Mouse (Mus musculus) CD4-positive, CD25-positive, alpha-beta regulatory T cell, adult 2 months (primary cell): ENCODE measurements at regions not wholly inside any gene's neighbourhood (a gene's known extent, or its start where the extent isn't known, plus 50 kb on each side); places are given as distances from the start of the nearest gene placed in this dataset.
"Not testable (repeated sequence)": the region's sequence is repeated elsewhere in the genome, so short reads cannot be mapped to it uniquely, and the experiment has no call there.

Experiments
- DNase-seq: peaks from one replicate; pipeline ENCODE4 v3.0.0-alpha.2; 2012; ENCODE audit warnings: low read depth, low spot score

DNA sequence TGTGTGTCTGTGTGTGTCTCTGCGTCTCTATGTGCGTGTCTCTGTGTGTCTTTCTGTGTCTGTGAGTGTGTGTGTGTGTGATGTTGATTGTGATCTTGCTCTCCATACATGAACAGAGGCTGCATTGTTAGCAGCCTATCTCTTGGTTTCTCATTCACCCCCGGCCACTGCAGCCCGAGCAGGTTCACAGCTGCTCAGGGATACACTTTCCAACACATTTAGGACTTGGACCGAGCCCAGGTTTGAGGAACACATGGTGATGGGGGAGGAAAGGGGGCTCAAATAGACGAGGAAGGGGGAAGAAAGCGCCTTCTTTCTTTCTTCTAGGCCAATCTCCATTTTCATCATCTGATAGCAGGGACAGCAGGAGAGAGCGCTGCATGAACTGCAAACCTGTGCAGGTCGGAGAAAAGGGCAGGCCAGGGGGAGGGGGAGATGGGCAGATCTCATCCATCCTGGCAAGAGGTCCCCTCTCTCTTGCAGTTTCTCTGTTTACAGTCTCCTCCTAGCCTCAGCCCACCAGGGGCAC is 123.2 kb downstream of the Zfp36l1 start:
- DNase-seq = no peak

- DNase-seq = no peak
Measured at GRCm38 (mm10) chr12:79988401-79989358, 124.1 kb downstream of the Zfp36l1 start.

DNA sequence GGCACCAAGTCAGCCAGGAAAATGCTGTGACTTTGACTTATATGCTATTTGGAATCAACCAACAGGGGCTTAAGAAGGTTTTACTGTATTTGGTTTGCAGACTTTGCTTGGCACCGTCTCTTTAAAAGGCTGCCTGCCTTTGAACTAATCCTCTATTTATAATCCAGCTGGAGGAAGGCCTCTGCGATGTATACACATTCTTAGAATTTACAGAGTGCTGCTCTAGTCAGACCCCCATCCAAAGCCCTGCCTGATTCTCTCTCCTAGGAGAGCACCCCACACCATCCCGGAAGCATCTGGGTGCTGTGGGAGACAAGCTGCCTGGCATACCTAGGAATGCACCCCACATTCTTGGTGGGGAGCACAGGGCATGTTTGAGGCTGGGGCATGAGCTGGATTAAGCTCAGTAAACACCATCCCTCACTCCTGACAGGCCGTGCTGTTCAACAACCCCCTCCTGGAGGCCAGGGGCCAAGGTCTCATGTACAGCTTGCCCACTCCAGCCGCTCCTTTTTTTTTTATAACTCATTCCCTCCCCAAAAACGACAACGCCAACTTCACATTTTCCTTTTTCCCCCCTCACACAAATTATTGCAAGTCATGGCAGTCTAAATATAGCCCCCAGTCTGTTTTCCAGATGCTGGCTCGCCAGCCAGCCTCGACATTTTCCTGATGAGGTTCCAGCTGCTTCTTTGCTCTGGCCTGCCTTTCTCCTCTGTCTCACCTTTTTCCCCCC is 126.4 kb downstream of the Zfp36l1 start:
- no peak for DNase-seq

- DNase-seq = no peak
Measured at GRCm38 (mm10) chr12:79984985-79985747, 127.6 kb downstream of the Zfp36l1 start.

DNA sequence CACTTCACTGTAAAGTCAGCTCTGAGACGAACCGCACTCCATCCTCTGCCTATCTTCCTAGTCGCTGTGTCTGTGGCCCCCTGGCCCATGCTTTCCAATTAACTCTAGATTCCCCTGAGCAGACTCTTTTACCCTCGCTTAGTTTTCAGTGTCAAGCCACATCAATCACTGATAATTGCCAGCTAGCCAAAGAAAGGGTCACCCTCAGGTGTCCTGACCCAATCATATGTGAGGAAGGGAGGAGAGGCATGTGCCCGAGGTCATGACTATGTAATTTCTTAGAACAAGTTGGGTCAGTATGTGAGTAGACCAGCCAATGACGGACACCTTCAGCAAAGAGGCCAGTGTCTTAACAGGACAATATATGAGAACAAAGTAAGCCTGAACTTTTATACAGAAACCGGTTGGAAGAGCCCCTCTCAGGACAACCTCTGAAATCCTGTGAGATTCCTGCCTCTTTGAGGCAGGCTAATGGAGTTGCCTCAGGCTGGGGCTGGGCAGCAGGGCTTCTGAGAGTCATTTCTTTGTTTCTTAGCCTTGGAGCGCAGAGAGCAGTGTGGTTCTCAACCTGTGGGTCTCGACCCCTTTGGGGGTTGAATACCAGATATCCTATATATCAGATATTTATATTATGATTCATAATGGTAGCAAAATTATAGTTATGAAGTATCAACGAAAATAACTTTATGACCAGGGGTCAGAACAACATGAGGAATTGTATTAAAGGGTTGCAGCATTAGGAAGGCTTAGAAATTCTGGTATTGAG is 128.6 kb downstream of the Zfp36l1 start:
- DNase-seq = no peak

GRCm38 (mm10) chr12:79983232-79983631 is 129.6 kb downstream of the Zfp36l1 start:
- peak; percentile 17 for DNase-seq

DNA sequence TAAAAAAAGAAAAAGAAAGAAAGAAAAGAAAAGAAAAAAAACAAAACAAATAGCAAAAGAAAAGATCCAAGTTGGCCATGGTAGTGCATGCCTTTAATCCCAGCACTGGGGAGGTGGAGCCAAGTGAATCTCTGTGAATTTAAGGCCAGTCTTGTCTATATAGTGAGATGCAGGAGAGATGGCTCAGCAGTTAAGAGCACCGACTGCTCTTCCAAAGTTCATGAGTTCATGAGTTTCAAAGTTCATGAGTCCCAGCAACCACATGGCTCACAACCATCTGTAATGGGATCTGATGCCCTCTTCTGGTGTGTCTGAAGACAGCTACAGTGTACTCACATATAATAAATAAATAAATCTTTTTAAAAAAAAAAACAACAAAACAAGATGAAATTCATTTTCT is 130.3 kb downstream of the Zfp36l1 start:
- DNase-seq = not testable (repeated sequence)

- DNase-seq = no peak
Measured at GRCm38 (mm10) chr12:79980711-79981110, 132.1 kb downstream of the Zfp36l1 start.

- no peak for DNase-seq
Measured at GRCm38 (mm10) chr12:79977136-79977535, 135.7 kb downstream of the Zfp36l1 start.

GRCm38 (mm10) chr12:79975466-79976239 is 137.2 kb downstream of the Zfp36l1 start:
- DNase-seq = peak; percentile 35

DNA sequence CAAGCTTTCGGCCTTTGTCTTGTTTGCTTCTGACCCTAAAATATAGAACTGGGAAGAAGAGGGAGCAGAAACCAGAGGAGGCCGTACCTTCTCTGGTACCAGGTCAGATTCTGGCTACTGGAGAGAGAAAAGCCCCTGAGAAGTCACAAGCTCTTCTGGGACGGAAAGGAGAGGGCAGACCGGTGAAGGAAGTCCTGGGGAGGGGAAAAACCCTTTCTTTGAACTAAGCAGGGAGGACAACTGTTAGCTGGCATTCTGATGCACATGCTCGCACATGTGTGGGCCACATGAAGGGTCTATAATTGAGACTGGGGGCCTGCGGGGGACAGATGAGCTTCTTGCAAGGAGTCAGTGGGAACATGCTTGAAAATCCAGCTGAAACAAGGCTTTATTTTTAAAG is 137.8 kb downstream of the Zfp36l1 start:
- DNase-seq = peak; percentile 51

GRCm38 (mm10) chr12:79974530-79974929 is 138.3 kb downstream of the Zfp36l1 start:
- peak; percentile 36 for DNase-seq

DNA sequence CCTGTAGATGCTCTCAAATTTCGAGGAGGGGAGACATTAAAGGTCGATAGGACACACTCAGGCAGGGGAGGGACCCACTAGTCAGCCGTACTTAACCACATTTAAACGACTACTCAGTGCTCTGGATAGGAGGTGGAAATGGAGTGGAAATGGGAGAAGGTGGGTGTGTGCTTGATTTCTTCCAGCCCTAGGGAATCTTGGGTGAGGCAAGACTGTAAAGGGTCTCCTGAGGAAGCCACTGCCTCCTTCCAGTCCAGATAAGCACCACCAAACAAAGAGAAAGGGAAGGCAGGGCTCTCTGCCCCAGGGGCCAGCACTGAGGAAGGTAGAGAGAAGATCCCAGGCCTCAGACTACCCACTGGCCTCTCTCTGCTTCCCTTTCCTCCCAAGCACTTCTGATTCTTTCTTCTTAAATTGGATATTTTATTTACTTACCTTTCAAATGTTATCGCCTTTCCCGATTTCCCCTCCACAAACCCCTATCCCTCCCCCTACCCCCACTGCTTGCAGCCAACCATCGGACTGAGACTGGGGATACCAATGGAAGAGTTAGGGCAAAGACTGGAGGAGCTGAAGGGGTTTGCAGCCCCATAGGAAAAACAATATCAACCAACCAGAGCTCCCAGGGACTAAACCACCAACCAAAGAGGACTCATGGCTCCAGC is 139.1 kb downstream of the Zfp36l1 start:
- DNase-seq = no peak

DNA sequence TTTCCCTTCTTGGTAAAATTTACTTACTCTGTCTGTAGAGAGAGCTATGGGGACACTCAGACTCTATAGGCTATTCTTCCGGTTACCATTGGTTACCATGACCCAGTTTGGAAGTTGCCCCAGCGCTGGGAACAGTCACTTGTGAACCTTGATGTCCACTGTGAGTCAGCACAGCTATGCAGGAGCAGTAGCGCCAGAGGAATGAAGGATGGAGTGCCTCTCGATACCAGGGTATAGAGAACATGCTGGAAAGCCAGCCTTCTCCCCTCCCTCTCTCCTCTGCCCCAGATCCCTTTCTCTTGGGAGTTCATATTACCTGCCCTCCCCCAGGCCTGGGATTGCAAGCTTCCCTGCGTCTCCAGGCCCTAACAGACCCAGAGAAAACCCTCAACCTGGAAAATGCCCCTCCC is 141.8 kb downstream of the Zfp36l1 start:
- no peak for DNase-seq

DNA sequence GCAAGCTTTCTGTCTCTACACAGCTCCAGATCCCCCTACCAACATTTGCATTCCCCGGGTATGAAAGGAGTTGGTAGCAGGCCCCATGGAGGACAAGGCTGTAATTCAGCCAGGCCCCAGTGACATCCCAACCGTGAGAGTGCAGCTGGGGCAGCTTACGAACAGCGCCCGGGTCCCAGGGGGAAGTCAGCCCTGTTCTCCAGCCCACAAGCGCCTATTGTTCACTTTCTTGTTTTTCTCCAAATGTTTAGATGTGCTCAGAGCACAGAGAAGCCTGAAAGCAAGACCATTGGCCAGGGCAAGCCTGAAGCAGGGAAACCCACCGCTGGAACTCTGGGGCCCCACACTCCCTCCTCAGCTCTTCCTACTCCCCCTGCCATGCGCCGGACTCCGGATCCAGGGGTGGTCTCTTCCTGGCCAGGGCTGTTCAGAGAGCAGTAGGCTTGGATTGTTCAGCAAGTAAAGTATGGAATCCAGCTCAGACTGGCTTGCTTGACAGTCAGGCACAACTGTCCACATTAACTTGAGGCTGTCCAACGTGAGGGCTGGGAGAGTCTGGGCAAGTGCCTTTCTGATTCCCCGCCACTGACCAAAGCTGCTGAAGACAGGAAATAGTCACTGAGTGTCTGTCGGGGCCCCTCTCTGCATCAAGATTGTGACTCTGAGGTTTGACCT is 142.4 kb downstream of the Zfp36l1 start:
- no peak for DNase-seq

DNA sequence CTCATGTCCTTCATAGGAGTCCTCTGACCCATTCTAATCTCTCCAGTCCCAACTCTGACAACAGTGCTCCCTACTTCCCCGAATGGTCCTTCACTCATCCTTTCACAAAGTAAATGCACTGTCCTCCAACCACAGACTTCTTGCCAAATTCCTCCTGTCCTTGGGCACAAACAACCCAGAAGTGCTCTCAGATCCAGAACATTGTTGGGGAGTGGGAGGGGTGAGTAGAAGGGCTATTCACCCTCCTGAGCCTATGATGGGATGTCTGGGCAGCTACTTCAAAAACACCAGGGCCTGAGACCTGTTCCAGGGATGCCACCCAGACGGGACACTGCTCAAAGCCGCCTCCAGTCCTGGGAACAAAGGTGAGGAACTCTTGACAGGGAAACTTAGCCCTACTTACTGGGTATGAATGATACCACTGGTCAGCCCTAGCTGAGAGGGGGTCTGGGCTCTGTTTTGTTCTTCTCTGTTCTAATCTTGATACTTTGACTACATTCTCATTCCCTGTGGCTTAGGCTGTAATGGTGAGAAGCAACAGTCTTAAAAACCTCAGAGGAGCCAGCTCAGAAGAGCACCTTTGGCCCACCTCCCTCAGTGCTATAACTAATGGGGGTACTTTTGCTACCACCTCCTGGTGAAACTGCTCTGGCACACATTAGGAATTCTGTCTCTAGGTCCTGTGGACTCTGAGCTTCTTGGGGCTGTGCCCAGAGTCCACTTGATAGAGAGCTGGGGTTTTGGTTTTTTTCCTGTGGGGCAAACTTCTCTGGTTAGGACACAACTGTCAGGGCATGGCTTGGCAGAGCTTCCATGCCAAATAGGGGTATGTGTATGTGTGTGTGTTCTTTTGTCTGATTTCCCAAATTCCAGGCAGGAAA is 143.2 kb downstream of the Zfp36l1 start:
- no peak for DNase-seq

GRCm38 (mm10) chr12:79968676-79969075 is 144.1 kb downstream of the Zfp36l1 start:
- no peak for DNase-seq
